Mouse (Mus musculus): ENCODE results near the gene Mthfd2l. TPM values are rescaled to one million over a fixed set of nuclear protein-coding genes. Genes with fewer than 3 reads are reported as not detected.

The Mthfd2l gene
- total and polyA plus RNA-seq, 2 experiments from 2014 or later, result 54.9 to 90.9 TPM

- Histone ChIP-seq H3K27me3 (ENCODE audit: insufficient read depth, low read length) (no peaks in the 10 kb centered on the region), H3K9ac (replicated peaks; ENCODE audit: low read length, poor library complexity, severe bottlenecking) (no peak overlapping the region), H3K4me1 (ENCODE audit: insufficient read depth, low read length) (no peaks in the 10 kb centered on the region), H3K4me3 (ENCODE audit: low read depth, low read length) (no peak overlapping the region), H3K9me3 (ENCODE audit: low read length) (no peaks in the 10 kb centered on the region), H3K36me3 (ENCODE audit: insufficient read depth, low read length) (no peaks in the 10 kb centered on the region; the same call in 1 of the 2 replicates), H3K27ac (ENCODE audit: low read depth, low read length) (no peak overlapping the region), H3K4me2 (ENCODE audit: low read depth, low read length, poor library complexity, severe bottlenecking) (no peak overlapping the region)
- TF ChIP-seq CTCF (IDR thresholded peaks at IDR 0.05), result peak; percentile 70
- WGBS, result 89% methylated on average over 8 of the region's 8 CpGs
- DNase-seq (ENCODE audit: low spot score) (peak; percentile 61), ATAC-seq (ENCODE audit: low FRiP score) (no peak)
Measured at GRCm38 (mm10) chr5:90952731-90953481, 22.0 kb downstream of the Mthfd2l start.

- Histone ChIP-seq H3K27ac (ENCODE audit: low read depth, low read length) (no peak overlapping the region), H3K9me3 (ENCODE audit: low read length) (no peaks in the 10 kb centered on the region), H3K36me3 (ENCODE audit: insufficient read depth, low read length) (peaks cover 3% of the 10 kb centered on the region; the same call in 1 of the 2 replicates), H3K4me3 (ENCODE audit: low read depth, low read length) (no peak overlapping the region), H3K4me1 (ENCODE audit: insufficient read depth, low read length) (no peaks in the 10 kb centered on the region), H3K9ac (replicated peaks; ENCODE audit: low read length, poor library complexity, severe bottlenecking) (no peak overlapping the region), H3K27me3 (ENCODE audit: insufficient read depth, low read length) (no peaks in the 10 kb centered on the region), H3K4me2 (ENCODE audit: low read depth, low read length, poor library complexity, severe bottlenecking) (no peak overlapping the region)
- TF ChIP-seq CTCF (IDR thresholded peaks at IDR 0.05), result peak; percentile 53
- WGBS, result 65% methylated on average over 4 of the region's 4 CpGs
- ATAC-seq (ENCODE audit: low FRiP score), result no peak
- DNase-seq (ENCODE audit: low spot score), result no peak
Measured at GRCm38 (mm10) chr5:90964316-90964715, 33.4 kb downstream of the Mthfd2l start.

GRCm38 (mm10) chr5:90964764-90965163 is 33.8 kb downstream of the Mthfd2l start:
- H3K9me3 ChIP-seq (ENCODE audit: low read length), result no peaks in the 10 kb centered on the region
- H3K36me3 ChIP-seq (ENCODE audit: insufficient read depth, low read length), result no peaks in the 10 kb centered on the region
- H3K27me3 ChIP-seq (ENCODE audit: insufficient read depth, low read length), result no peaks in the 10 kb centered on the region
- no peaks in the 10 kb centered on the region for H3K4me1 ChIP-seq (ENCODE audit: insufficient read depth, low read length)
- no peak for DNase-seq (ENCODE audit: low spot score)
- no peak overlapping the region for H3K9ac ChIP-seq (replicated peaks; ENCODE audit: low read length, poor library complexity, severe bottlenecking)
- TF ChIP-seq CTCF (IDR thresholded peaks at IDR 0.05), result no peak
- H3K4me3 ChIP-seq (ENCODE audit: low read depth, low read length), result no peak overlapping the region
- 95% methylated on average over 4 of the region's 4 CpGs for WGBS
- H3K27ac ChIP-seq (ENCODE audit: low read depth, low read length), result no peak overlapping the region
- ATAC-seq (ENCODE audit: low FRiP score), result no peak
- no peak overlapping the region for H3K4me2 ChIP-seq (ENCODE audit: low read depth, low read length, poor library complexity, severe bottlenecking)

GRCm38 (mm10) chr5:90965386-90965785 is 34.5 kb downstream of the Mthfd2l start:
- DNase-seq (ENCODE audit: low spot score) (no peak), ATAC-seq (ENCODE audit: low FRiP score) (no peak)
- Histone ChIP-seq H3K4me1 (ENCODE audit: insufficient read depth, low read length) (no peaks in the 10 kb centered on the region), H3K9ac (replicated peaks; ENCODE audit: low read length, poor library complexity, severe bottlenecking) (no peak overlapping the region), H3K27ac (ENCODE audit: low read depth, low read length) (no peak overlapping the region), H3K9me3 (ENCODE audit: low read length) (no peaks in the 10 kb centered on the region), H3K36me3 (ENCODE audit: insufficient read depth, low read length) (no peaks in the 10 kb centered on the region), H3K4me3 (ENCODE audit: low read depth, low read length) (no peak overlapping the region), H3K27me3 (ENCODE audit: insufficient read depth, low read length) (no peaks in the 10 kb centered on the region), H3K4me2 (ENCODE audit: low read depth, low read length, poor library complexity, severe bottlenecking) (no peak overlapping the region)
- WGBS, result 64% methylated on average over 4 of the region's 4 CpGs
- no peak for TF ChIP-seq CTCF (IDR thresholded peaks at IDR 0.05)

GRCm38 (mm10) chr5:90977244-90977643 is 46.3 kb downstream of the Mthfd2l start:
- DNase-seq (ENCODE audit: low spot score), result peak; percentile 74
- Histone ChIP-seq H3K27ac (ENCODE audit: low read depth, low read length) (no peak overlapping the region), H3K9me3 (ENCODE audit: low read length) (no peaks in the 10 kb centered on the region), H3K9ac (replicated peaks; ENCODE audit: low read length, poor library complexity, severe bottlenecking) (no peak overlapping the region), H3K4me2 (ENCODE audit: low read depth, low read length, poor library complexity, severe bottlenecking) (no peak overlapping the region), H3K4me3 (ENCODE audit: low read depth, low read length) (no peak overlapping the region), H3K36me3 (ENCODE audit: insufficient read depth, low read length) (0 out of 2 replicates have a peak, but pooled peaks cover 5% of the 10 kb centered on the region), H3K27me3 (ENCODE audit: insufficient read depth, low read length) (no peaks in the 10 kb centered on the region), H3K4me1 (ENCODE audit: insufficient read depth, low read length) (no peaks in the 10 kb centered on the region)
- WGBS, result 70% methylated on average over 4 of the region's 4 CpGs
- no peak for ATAC-seq (ENCODE audit: low FRiP score)
- TF ChIP-seq CTCF (IDR thresholded peaks at IDR 0.05), result peak; percentile 73

- Histone ChIP-seq H3K9me3 (ENCODE audit: low read length) (no peaks in the 10 kb centered on the region), H3K9ac (replicated peaks; ENCODE audit: low read length, poor library complexity, severe bottlenecking) (no peak overlapping the region), H3K27me3 (ENCODE audit: insufficient read depth, low read length) (no peaks in the 10 kb centered on the region), H3K4me1 (ENCODE audit: insufficient read depth, low read length) (no peaks in the 10 kb centered on the region), H3K4me3 (ENCODE audit: low read depth, low read length) (no peak overlapping the region), H3K27ac (ENCODE audit: low read depth, low read length) (no peak overlapping the region), H3K4me2 (ENCODE audit: low read depth, low read length, poor library complexity, severe bottlenecking) (no peak overlapping the region), H3K36me3 (ENCODE audit: insufficient read depth, low read length) (0 out of 2 replicates have a peak, but pooled peaks cover 5% of the 10 kb centered on the region)
- TF ChIP-seq CTCF (IDR thresholded peaks at IDR 0.05), result no peak
- DNase-seq (ENCODE audit: low spot score) (no peak), ATAC-seq (ENCODE audit: low FRiP score) (no peak)
- 86% methylated on average over 7 of the region's 7 CpGs for WGBS
Measured at GRCm38 (mm10) chr5:90980297-90980696, 49.4 kb downstream of the Mthfd2l start.
